14 mouse cellular contexts compared by ENCODE assay signal in genomic region chr12:12842247-12842957, GRCm38 (mm10).
DNase-seq lines count a peak whose midpoint lies in the region; ATAC-seq and TF ChIP-seq lines count a peak whose summit lies in the region.
"Had no signal": no experiment of that assay in that cellular context is flagged by ENCODE, and none has a peak within 500 bp of the region (broad histone marks: within the 10 kb centered on the region; RNA-seq: fewer than 3 reads in every experiment).

No protein-coding gene starts in this region.

- 37% methylated on average over 17 of the region's 17 CpGs for WGBS in forebrain, embryonic 13.5 days
- WGBS in forebrain, embryonic 15.5 days = 41% methylated on average over 17 of the region's 17 CpGs
- WGBS in lung, embryonic 14.5 days = 45% methylated on average over 17 of the region's 17 CpGs
- WGBS in limb, embryonic 11.5 days = 19% methylated on average over 17 of the region's 17 CpGs

- H3K4me3 ChIP-seq in forebrain, embryonic 13.5 days = no peak overlapping the region
- H3K4me3 ChIP-seq in forebrain, embryonic 15.5 days = no peak overlapping the region
- H3K4me3 ChIP-seq in lung, embryonic 14.5 days (ENCODE audit: low read depth, low read length) = no peak overlapping the region
- H3K4me3 ChIP-seq in limb, embryonic 11.5 days (ENCODE audit: low read depth, low read length) = no peak overlapping the region
- H3K4me3 ChIP-seq: megakaryocyte, embryonic 14.5 days had no signal

- no peaks in the 10 kb centered on the region for H3K36me3 ChIP-seq in forebrain, embryonic 13.5 days (ENCODE audit: poor library complexity, severe bottlenecking)
- no peaks in the 10 kb centered on the region for H3K36me3 ChIP-seq in forebrain, embryonic 15.5 days
- no peaks in the 10 kb centered on the region for H3K36me3 ChIP-seq in lung, embryonic 14.5 days (ENCODE audit: insufficient read depth)
- H3K36me3 ChIP-seq in limb, embryonic 11.5 days (ENCODE audit: control insufficient read depth, insufficient read depth, low read length) = no peaks in the 10 kb centered on the region
- H3K36me3 ChIP-seq: G1E had no signal

- no peak overlapping the region for H3K9ac ChIP-seq in forebrain, embryonic 13.5 days
- no peak overlapping the region for H3K9ac ChIP-seq in forebrain, embryonic 15.5 days (replicated peaks)
- H3K9ac ChIP-seq in lung, embryonic 14.5 days = no peak overlapping the region
- no peak overlapping the region for H3K9ac ChIP-seq in limb, embryonic 11.5 days (ENCODE audit: low read length)

- H3K27ac ChIP-seq in forebrain, embryonic 13.5 days = no peak overlapping the region
- H3K27ac ChIP-seq in forebrain, embryonic 15.5 days (replicated peaks) = no peak overlapping the region
- no peak overlapping the region for H3K27ac ChIP-seq in lung, embryonic 14.5 days (ENCODE audit: low read depth)
- no peak overlapping the region for H3K27ac ChIP-seq in limb, embryonic 11.5 days (replicated peaks; ENCODE audit: low read depth, low read length)

- H3K9me3 ChIP-seq in forebrain, embryonic 13.5 days (replicated peaks) = no peaks in the 10 kb centered on the region
- no peaks in the 10 kb centered on the region for H3K9me3 ChIP-seq in forebrain, embryonic 15.5 days
- no peaks in the 10 kb centered on the region for H3K9me3 ChIP-seq in lung, embryonic 14.5 days (ENCODE audit: low read depth, low read length)
- no peaks in the 10 kb centered on the region for H3K9me3 ChIP-seq in limb, embryonic 11.5 days (ENCODE audit: control insufficient read depth, low read length)

- no peaks in the 10 kb centered on the region for H3K27me3 ChIP-seq in forebrain, embryonic 13.5 days
- no peaks in the 10 kb centered on the region for H3K27me3 ChIP-seq in forebrain, embryonic 15.5 days
- no peaks in the 10 kb centered on the region for H3K27me3 ChIP-seq in lung, embryonic 14.5 days (ENCODE audit: insufficient read depth, low read length)
- no peaks in the 10 kb centered on the region for H3K27me3 ChIP-seq in limb, embryonic 11.5 days (ENCODE audit: control insufficient read depth, insufficient read depth, low read length)

- no peak for TF ChIP-seq CTCF in lung, embryonic 14.5 days (IDR thresholded peaks at IDR 0.05; ENCODE audit: low read depth)

- ATAC-seq in forebrain, embryonic 13.5 days = peak; percentile 27; the same call in 1 of the 2 replicates
- no peak for ATAC-seq in forebrain, embryonic 15.5 days (replicated peaks)
- no peak for ATAC-seq in lung, embryonic 14.5 days (ENCODE audit: insufficient read depth)
- no peak for ATAC-seq in limb, embryonic 11.5 days (ENCODE audit: insufficient number of reproducible peaks, low FRiP score, low TSS enrichment, low read depth)
- ATAC-seq in frontal cortex, adult (ENCODE audit: low TSS enrichment) = no peak
- ATAC-seq: activated CD4-positive, CD25-positive, alpha-beta regulatory T cell, adult 4 months; inflammation-experienced regulatory T-cells, adult 6 months had no signal

- no peak overlapping the region for H3K4me2 ChIP-seq in forebrain, embryonic 13.5 days
- no peak overlapping the region for H3K4me2 ChIP-seq in forebrain, embryonic 15.5 days (replicated peaks)
- H3K4me2 ChIP-seq in lung, embryonic 14.5 days = no peak overlapping the region
- H3K4me2 ChIP-seq in limb, embryonic 11.5 days (ENCODE audit: low read depth, severe bottlenecking) = peak overlapping the region; percentile 11
- H3K4me2 ChIP-seq: heart, embryonic 11.5 days had no signal

- H3K4me1 ChIP-seq in forebrain, embryonic 13.5 days = peaks cover 9% of the 10 kb centered on the region
- H3K4me1 ChIP-seq in forebrain, embryonic 15.5 days = peaks cover 4% of the 10 kb centered on the region; the same call in 1 of the 2 replicates
- H3K4me1 ChIP-seq in lung, embryonic 14.5 days (ENCODE audit: insufficient read depth) = peaks cover 7% of the 10 kb centered on the region
- H3K4me1 ChIP-seq in limb, embryonic 11.5 days (ENCODE audit: control insufficient read depth, insufficient read depth, low read length) = peaks cover 32% of the 10 kb centered on the region

- peak; percentile 27 for DNase-seq in lung, embryonic 14.5 days
- no peak for DNase-seq in lung, postnatal 14 days
- DNase-seq in limb, embryonic 11.5 days (ENCODE audit: low spot score) = peak; percentile 70
- DNase-seq in retina, embryonic 14.5 days (ENCODE audit: low spot score) = peak; percentile 57
- no peak for DNase-seq in right cerebral cortex, postnatal 36 days (ENCODE audit: low spot score in 2 of 2)
- DNase-seq: lung, adult 18-20 months had no signal

Comparison
In these comparisons a context has a peak if more than half of its experiments do, and no peak if none do; other contexts are left out.
1. DNase-seq: peak in lung, embryonic 14.5 days (single experiment), limb, embryonic 11.5 days (single experiment) and retina, embryonic 14.5 days (single experiment); none in lung, postnatal 14 days (single experiment) and right cerebral cortex, postnatal 36 days (0 of 2).